Mouse (Mus musculus) kidney, adult 2 months (tissue): Measurements from ENCODE around the gene Mcpt1.

ENCODE experiments used
- CTCF ChIP-seq: fragments of 200-500 bp; conservative IDR thresholded peaks from 2 replicates; pipeline ENCODE4 v1.5.1; 2011; ENCODE audit warnings: low read depth, mild to moderate bottlenecking, control low read depth, low read length, moderate library complexity, mixed read lengths; ENCODE audit not compliant: insufficient read depth, insufficient read length
- POLR2A ChIP-seq: fragments of 200-500 bp; IDR thresholded peaks from one replicate; pipeline ENCODE4 v1.6.1; 2011; ENCODE audit warnings: low read depth, low read length, control low read depth

DNA sequence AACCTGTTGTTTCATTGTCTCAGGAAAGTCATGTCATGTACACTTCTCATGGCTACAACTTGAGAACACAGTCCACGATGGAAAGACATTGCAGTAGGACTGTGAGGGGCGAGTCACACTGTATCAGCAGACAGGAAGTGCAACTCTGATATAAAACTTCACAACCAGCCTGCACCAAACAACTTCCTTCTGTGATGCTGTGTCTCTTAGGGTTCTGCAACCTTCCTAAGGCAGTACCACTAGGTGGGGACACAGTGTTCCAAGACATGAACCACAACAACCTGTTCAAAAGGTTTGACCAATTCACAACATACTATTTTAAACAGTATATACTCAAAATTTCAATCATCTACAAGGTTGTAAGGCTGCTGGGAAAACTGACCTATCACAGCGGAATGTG lies 37.6 kb downstream of the Mcpt1 start:
- TF ChIP-seq POLR2A: no peak
- TF ChIP-seq CTCF: no peak
